14 mouse cellular contexts compared by ENCODE assay signal in genomic region chr7:98186637-98187036, GRCm38 (mm10). TPM values are rescaled to one million over a fixed set of nuclear protein-coding genes. Genes with fewer than 3 reads are reported as not detected.
A peak's percentile ranks its signal among the peaks of the same experiment; 100 is the strongest.
DNase-seq lines count a peak whose midpoint lies in the region; ATAC-seq lines count a peak whose summit lies in the region.
"Had no signal": no experiment of that assay in that cellular context is flagged by ENCODE, and none has a peak within 500 bp of the region (broad histone marks: within the 10 kb centered on the region; RNA-seq: fewer than 3 reads in every experiment).

No protein-coding gene starts in this region.

- ATAC-seq in hindbrain, embryonic 13.5 days (ENCODE audit: low FRiP score), result peak; percentile 89
- ATAC-seq in neural tube, embryonic 12.5 days (ENCODE audit: low FRiP score, low read depth), result peak; percentile 76
- no peak for ATAC-seq in granulocyte monocyte progenitor cell, adult 5-6 weeks (replicated peaks; ENCODE audit: poor library complexity, severe bottlenecking)

- H3K27me3 ChIP-seq in forebrain, embryonic 10.5 days (ENCODE audit: poor library complexity, severe bottlenecking), result peaks cover 83% of the 10 kb centered on the region
- H3K27me3 ChIP-seq in hindbrain, embryonic 13.5 days, result peaks cover 19% of the 10 kb centered on the region
- 0 out of 2 replicates have a peak, but pooled peaks cover under 1% of the 10 kb centered on the region for H3K27me3 ChIP-seq in neural tube, embryonic 12.5 days (replicated peaks)
- peaks cover 8% of the 10 kb centered on the region for H3K27me3 ChIP-seq in limb, embryonic 10.5 days (ENCODE audit: low read depth, poor library complexity, severe bottlenecking)
- H3K27me3 ChIP-seq: megakaryocyte, embryonic 14.5 days had no signal

- WGBS in forebrain, embryonic 10.5 days, result 57% methylated on average over 8 of the region's 8 CpGs
- 14% methylated on average over 8 of the region's 8 CpGs for WGBS in hindbrain, embryonic 13.5 days
- 28% methylated on average over 8 of the region's 8 CpGs for WGBS in neural tube, embryonic 12.5 days
- 86% methylated on average over 8 of the region's 8 CpGs for WGBS in limb, embryonic 10.5 days

- intact Hi-C loops in left cerebral cortex, postnatal 4 days (cut with DNase I), result no loop called here
- intact Hi-C loops in left cerebral cortex, postnatal 36 days (cut with DNase I), result no loop called here
- intact Hi-C loops in heart, postnatal 10 days (cut with DNase I), result no loop called here

- H3K4me3 ChIP-seq in forebrain, embryonic 10.5 days, result no peak overlapping the region
- H3K4me3 ChIP-seq in hindbrain, embryonic 13.5 days, result no peak overlapping the region
- no peak overlapping the region for H3K4me3 ChIP-seq in neural tube, embryonic 12.5 days
- H3K4me3 ChIP-seq in limb, embryonic 10.5 days, result no peak overlapping the region
- H3K4me3 ChIP-seq: embryonic facial prominence, embryonic 13.5 days; heart, embryonic 10.5 days; liver, embryonic 15.5 days; megakaryocyte, embryonic 14.5 days had no signal

- peak; percentile 32 for DNase-seq in left cerebral cortex, postnatal 4 days
- DNase-seq in left cerebral cortex, postnatal 36 days (ENCODE audit: low spot score in 2 of 2), result no peak
- DNase-seq in forebrain, embryonic 10.5 days (ENCODE audit: extremely low spot score, low spot score), result peak; percentile 54
- no peak for DNase-seq in heart, postnatal 10 days
- no peak for DNase-seq in limb, embryonic 10.5 days (ENCODE audit: low spot score)
- DNase-seq: adrenal gland, adult 8-10 months; cerebellum, adult 11 months had no signal

- no peak overlapping the region for H3K27ac ChIP-seq in forebrain, embryonic 10.5 days
- H3K27ac ChIP-seq in hindbrain, embryonic 13.5 days, result peak overlapping the region; percentile 74; the same call in 1 of the 2 replicates
- H3K27ac ChIP-seq in neural tube, embryonic 12.5 days, result 0 out of 2 replicates have a peak overlapping the region, but pooled peaks have one; percentile 8
- no peak overlapping the region for H3K27ac ChIP-seq in limb, embryonic 10.5 days
- H3K27ac ChIP-seq: embryonic facial prominence, embryonic 13.5 days; heart, embryonic 10.5 days; liver, embryonic 15.5 days had no signal

- H3K9ac ChIP-seq in hindbrain, embryonic 13.5 days, result no peak overlapping the region
- no peak overlapping the region for H3K9ac ChIP-seq in neural tube, embryonic 12.5 days
- H3K9ac ChIP-seq: embryonic facial prominence, embryonic 13.5 days; liver, embryonic 15.5 days had no signal

- no peaks in the 10 kb centered on the region for H3K36me3 ChIP-seq in forebrain, embryonic 10.5 days (replicated peaks)
- H3K36me3 ChIP-seq in hindbrain, embryonic 13.5 days, result no peaks in the 10 kb centered on the region
- no peaks in the 10 kb centered on the region for H3K36me3 ChIP-seq in neural tube, embryonic 12.5 days
- no peaks in the 10 kb centered on the region for H3K36me3 ChIP-seq in limb, embryonic 10.5 days
- H3K36me3 ChIP-seq: embryonic facial prominence, embryonic 13.5 days; heart, embryonic 10.5 days; liver, embryonic 15.5 days had no signal

- H3K4me1 ChIP-seq in forebrain, embryonic 10.5 days, result peaks cover 32% of the 10 kb centered on the region
- peaks cover 27% of the 10 kb centered on the region for H3K4me1 ChIP-seq in hindbrain, embryonic 13.5 days (replicated peaks)
- peaks cover 31% of the 10 kb centered on the region for H3K4me1 ChIP-seq in neural tube, embryonic 12.5 days
- no peaks in the 10 kb centered on the region; the same call in 1 of the 2 replicates for H3K4me1 ChIP-seq in limb, embryonic 10.5 days
- H3K4me1 ChIP-seq: embryonic facial prominence, embryonic 13.5 days had no signal

- no peaks in the 10 kb centered on the region for H3K9me3 ChIP-seq in forebrain, embryonic 10.5 days
- H3K9me3 ChIP-seq in hindbrain, embryonic 13.5 days, result no peaks in the 10 kb centered on the region
- H3K9me3 ChIP-seq in neural tube, embryonic 12.5 days, result no peaks in the 10 kb centered on the region
- H3K9me3 ChIP-seq in limb, embryonic 10.5 days (replicated peaks), result no peaks in the 10 kb centered on the region
- H3K9me3 ChIP-seq: embryonic facial prominence, embryonic 13.5 days; heart, embryonic 10.5 days; liver, embryonic 15.5 days had no signal

- H3K4me2 ChIP-seq in hindbrain, embryonic 13.5 days, result no peak overlapping the region
- H3K4me2 ChIP-seq in neural tube, embryonic 12.5 days (replicated peaks), result no peak overlapping the region
- H3K4me2 ChIP-seq: embryonic facial prominence, embryonic 13.5 days; liver, embryonic 15.5 days had no signal

RNA-seq across cellular contexts. Expression of gene Capn5, which starts 8.6 kb away (rescaled TPM):
- total RNA-seq in left cerebral cortex, postnatal 4 days (2021), result 10 to 100 TPM; 51.0 to 52.2 TPM
- total RNA-seq in left cerebral cortex, postnatal 36 days (2021), result 10 to 100 TPM; 35.9 to 37.6 TPM
- 5.8 TPM in 2 replicates for polyA plus RNA-seq in forebrain, embryonic 10.5 days (2016; fragmentation: Nextera tagmentation; extraction: Ambion mirVana)
- polyA plus RNA-seq in hindbrain, embryonic 13.5 days (2015; fragmentation: Nextera tagmentation; extraction: Ambion mirVana), result 15.3 and 16.3 TPM in 2 replicates
- polyA plus RNA-seq in neural tube, embryonic 12.5 days (2016; fragmentation: Nextera tagmentation; extraction: Ambion mirVana), result 13.9 and 16.0 TPM in 2 replicates
- total RNA-seq in granulocyte monocyte progenitor cell, adult 5-6 weeks (2014; fragmentation: Nextera tagmentation), result 3.2 and 5.2 TPM in 2 replicates
- 1.2 and 1.3 TPM in 2 replicates for total RNA-seq in granulocyte monocyte progenitor cell, adult 5-6 weeks (2017)
- total RNA-seq in heart, postnatal 10 days (2021), result 1 to 10 TPM; 1.9 to 3.0 TPM
- 3.4 and 4.5 TPM in 2 replicates for polyA plus RNA-seq in limb, embryonic 10.5 days (2016; fragmentation: Nextera tagmentation; extraction: Ambion mirVana)

RNA-seq across cellular contexts. Expression of gene B3gnt6, which starts 12.6 kb away (rescaled TPM):
- total RNA-seq in left cerebral cortex, postnatal 4 days (2021), result under 1 TPM; 0.16 to 0.28 TPM
- total RNA-seq in left cerebral cortex, postnatal 36 days (2021), result under 1 TPM; 0.35 to 0.50 TPM
- polyA plus RNA-seq in forebrain, embryonic 10.5 days (2016; fragmentation: Nextera tagmentation; extraction: Ambion mirVana), result 0.06 TPM in 1 of 2 replicates, not detected in the other
- polyA plus RNA-seq in hindbrain, embryonic 13.5 days (2015; fragmentation: Nextera tagmentation; extraction: Ambion mirVana), result 0.27 TPM in 1 of 2 replicates, not detected in the other
- 0.08 and 0.18 TPM in 2 replicates for polyA plus RNA-seq in neural tube, embryonic 12.5 days (2016; fragmentation: Nextera tagmentation; extraction: Ambion mirVana)
- total RNA-seq in granulocyte monocyte progenitor cell, adult 5-6 weeks (2014; fragmentation: Nextera tagmentation), result 0.58 TPM in 1 of 2 replicates, not detected in the other
- total RNA-seq in granulocyte monocyte progenitor cell, adult 5-6 weeks (2017), result not detected in 2 replicates
- total RNA-seq in heart, postnatal 10 days (2021), result not detected
- not detected in 2 replicates for polyA plus RNA-seq in limb, embryonic 10.5 days (2016; fragmentation: Nextera tagmentation; extraction: Ambion mirVana)
- polyA plus RNA-seq: embryonic facial prominence, embryonic 13.5 days; heart, embryonic 10.5 days; liver, embryonic 15.5 days had no signal

RNA-seq across cellular contexts. Expression of gene Omp, which starts 41.3 kb away (rescaled TPM):
- total RNA-seq in left cerebral cortex, postnatal 4 days (2021), result 1 to 10 TPM; 1.4 to 2.1 TPM
- total RNA-seq in left cerebral cortex, postnatal 36 days (2021), result under 1 TPM; 0.57 to 0.79 TPM
- polyA plus RNA-seq in forebrain, embryonic 10.5 days (2016; fragmentation: Nextera tagmentation; extraction: Ambion mirVana), result 0.11 and 0.19 TPM in 2 replicates
- 0.30 and 0.49 TPM in 2 replicates for polyA plus RNA-seq in hindbrain, embryonic 13.5 days (2015; fragmentation: Nextera tagmentation; extraction: Ambion mirVana)
- polyA plus RNA-seq in neural tube, embryonic 12.5 days (2016; fragmentation: Nextera tagmentation; extraction: Ambion mirVana), result 0.45 and 0.68 TPM in 2 replicates
- total RNA-seq in granulocyte monocyte progenitor cell, adult 5-6 weeks (2014; fragmentation: Nextera tagmentation), result 0.32 and 0.64 TPM in 2 replicates
- 0.31 TPM in 1 of 2 replicates, not detected in the other for total RNA-seq in granulocyte monocyte progenitor cell, adult 5-6 weeks (2017)
- under 1 TPM; 0.12 to 0.14 TPM for total RNA-seq in heart, postnatal 10 days (2021)
- 0.13 TPM in 2 replicates for polyA plus RNA-seq in limb, embryonic 10.5 days (2016; fragmentation: Nextera tagmentation; extraction: Ambion mirVana)

Comparison
In these comparisons a context has a peak if more than half of its experiments do, and no peak if none do; other contexts are left out.
1. DNase-seq: peak in left cerebral cortex, postnatal 4 days (single experiment) and forebrain, embryonic 10.5 days (single experiment); none in left cerebral cortex, postnatal 36 days (0 of 2), heart, postnatal 10 days (0 of 2) and limb, embryonic 10.5 days (single experiment).
2. H3K27ac ChIP-seq: peak in hindbrain, embryonic 13.5 days (single experiment) and neural tube, embryonic 12.5 days (single experiment); none in forebrain, embryonic 10.5 days (single experiment) and limb, embryonic 10.5 days (single experiment).
3. RNA of gene Capn5, which starts 8.6 kb away (total RNA-seq): 51.0 to 52.2 TPM in left cerebral cortex, postnatal 4 days and 35.9 to 37.6 TPM in left cerebral cortex, postnatal 36 days; 1.2 to 5.2 TPM in granulocyte monocyte progenitor cell, adult 5-6 weeks and 1.9 to 3.0 TPM in heart, postnatal 10 days; every median in the first group is over 4 times any median in the second.